ENCODE assay signal across 8 mouse cellular contexts in the genomic region with DNA sequence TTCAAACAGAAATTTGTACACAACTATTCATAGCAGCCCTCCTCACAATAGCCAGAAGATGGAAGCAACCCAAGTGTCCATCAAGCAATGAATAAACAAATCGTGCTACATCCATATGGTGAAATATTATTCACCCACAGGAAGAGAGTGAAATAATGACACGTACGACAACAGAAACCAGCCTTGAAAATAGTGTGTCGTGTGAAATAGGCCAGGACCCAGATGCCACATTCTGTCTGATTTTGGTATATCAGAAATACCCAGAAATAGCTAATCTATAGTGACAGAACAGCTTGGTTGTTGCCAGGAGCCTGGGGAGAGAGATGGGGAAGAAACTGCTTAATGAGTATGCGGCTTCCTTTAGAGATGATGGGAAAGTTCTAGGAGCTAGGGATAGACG. TPM values are rescaled to one million over a fixed set of nuclear protein-coding genes. Genes with fewer than 3 reads are reported as not detected.
DNase-seq lines count a peak whose midpoint lies in the region; ATAC-seq and TF ChIP-seq lines count a peak whose summit lies in the region.
"Had no signal": no experiment of that assay in that cellular context is flagged by ENCODE, and none has a peak within 500 bp of the region (broad histone marks: within the 10 kb centered on the region; RNA-seq: fewer than 3 reads in every experiment).

No protein-coding gene starts in this region.

- peaks cover 21% of the 10 kb centered on the region for H3K4me1 ChIP-seq in kidney, embryonic 16.5 days (ENCODE audit: insufficient read depth, low read length)
- H3K4me1 ChIP-seq in cerebellum, adult 2 months (ENCODE audit: control insufficient read depth, insufficient read depth, low read length): peaks cover 30% of the 10 kb centered on the region; the same call in 1 of the 2 replicates
- no peaks in the 10 kb centered on the region for H3K4me1 ChIP-seq in embryonic facial prominence, embryonic 11.5 days (ENCODE audit: control insufficient read depth, insufficient read depth, low read length)
- peaks cover 34% of the 10 kb centered on the region for H3K4me1 ChIP-seq in limb, embryonic 11.5 days (ENCODE audit: control insufficient read depth, insufficient read depth, low read length)

- H3K4me2 ChIP-seq in kidney, embryonic 16.5 days (replicated peaks; ENCODE audit: low read depth, low read length): no peak overlapping the region
- no peak overlapping the region for H3K4me2 ChIP-seq in embryonic facial prominence, embryonic 11.5 days (ENCODE audit: low read depth, low read length)
- H3K4me2 ChIP-seq in limb, embryonic 11.5 days (ENCODE audit: low read depth, severe bottlenecking): peak overlapping the region; percentile 31

- DNase-seq in kidney, adult 11 months: no peak
- DNase-seq in cerebellum, adult 2 months: peak; percentile 54 to 79
- no peak for DNase-seq in embryonic facial prominence, embryonic 11.5 days (ENCODE audit: low spot score)
- DNase-seq in limb, embryonic 11.5 days (ENCODE audit: low spot score): no peak
- no peak for DNase-seq in B cell, adult 2 months
- DNase-seq in embryo, embryonic 9.5 days (ENCODE audit: extremely low spot score): no peak

- H3K36me3 ChIP-seq in kidney, embryonic 16.5 days (ENCODE audit: insufficient read depth, low read length): no peaks in the 10 kb centered on the region
- no peaks in the 10 kb centered on the region for H3K36me3 ChIP-seq in embryonic facial prominence, embryonic 11.5 days (replicated peaks; ENCODE audit: control insufficient read depth, insufficient read depth, low read depth, low read length)
- H3K36me3 ChIP-seq in limb, embryonic 11.5 days (ENCODE audit: control insufficient read depth, insufficient read depth, low read length): no peaks in the 10 kb centered on the region

- no peak for ATAC-seq in kidney, embryonic 16.5 days (ENCODE audit: low FRiP score, low TSS enrichment)
- ATAC-seq in embryonic facial prominence, embryonic 11.5 days (replicated peaks; ENCODE audit: insufficient number of reproducible peaks, low FRiP score, low TSS enrichment, low read depth): no peak
- ATAC-seq in limb, embryonic 11.5 days (ENCODE audit: insufficient number of reproducible peaks, low FRiP score, low TSS enrichment, low read depth): no peak

- no peak for TF ChIP-seq CTCF in cerebellum, adult 2 months (IDR thresholded peaks at IDR 0.05; ENCODE audit: borderline replicate concordance, insufficient read depth, low read depth, low read length)

- no peaks in the 10 kb centered on the region for H3K27me3 ChIP-seq in kidney, embryonic 16.5 days (ENCODE audit: insufficient read depth, low read length)
- H3K27me3 ChIP-seq in cerebellum, adult 2 months (ENCODE audit: control insufficient read depth, insufficient read depth, low read length): no peaks in the 10 kb centered on the region
- no peaks in the 10 kb centered on the region for H3K27me3 ChIP-seq in embryonic facial prominence, embryonic 11.5 days (ENCODE audit: control insufficient read depth, insufficient read depth, low read length)
- H3K27me3 ChIP-seq in limb, embryonic 11.5 days (ENCODE audit: control insufficient read depth, insufficient read depth, low read length): no peaks in the 10 kb centered on the region

- H3K27ac ChIP-seq in kidney, embryonic 16.5 days (ENCODE audit: low read length): peak overlapping the region; percentile 64
- H3K27ac ChIP-seq in cerebellum, adult 2 months (ENCODE audit: insufficient read depth, low read length): peak overlapping the region; percentile 75; the same call in 1 of the 2 replicates
- H3K27ac ChIP-seq in embryonic facial prominence, embryonic 11.5 days (replicated peaks; ENCODE audit: low read depth, low read length): peak overlapping the region; percentile 74
- H3K27ac ChIP-seq in limb, embryonic 11.5 days (replicated peaks; ENCODE audit: low read depth, low read length): peak overlapping the region; percentile 95
- H3K27ac ChIP-seq: macrophage had no signal

- WGBS in kidney, embryonic 16.5 days: 75% methylated on average over 6 of the region's 6 CpGs
- 10% methylated on average over 6 of the region's 6 CpGs for WGBS in cerebellum, adult 2 months
- WGBS in embryonic facial prominence, embryonic 11.5 days: 68% methylated on average over 6 of the region's 6 CpGs
- 75% methylated on average over 6 of the region's 6 CpGs for WGBS in limb, embryonic 11.5 days

- TF ChIP-seq POLR2A in cerebellum, adult 2 months (IDR thresholded peaks at IDR 0.05; ENCODE audit: borderline replicate concordance, insufficient read depth, low read length): no peak

- no peak overlapping the region for H3K9ac ChIP-seq in kidney, embryonic 16.5 days (replicated peaks; ENCODE audit: low read length)
- H3K9ac ChIP-seq in embryonic facial prominence, embryonic 11.5 days (replicated peaks; ENCODE audit: low read length): no peak overlapping the region
- H3K9ac ChIP-seq in limb, embryonic 11.5 days (ENCODE audit: low read length): peak overlapping the region; percentile 27

- no peak overlapping the region for H3K4me3 ChIP-seq in kidney, embryonic 16.5 days (ENCODE audit: low read length)
- H3K4me3 ChIP-seq in cerebellum, adult 2 months (replicated peaks; ENCODE audit: insufficient read depth, low read depth, low read length): no peak overlapping the region
- no peak overlapping the region for H3K4me3 ChIP-seq in embryonic facial prominence, embryonic 11.5 days (ENCODE audit: low read depth, low read length)
- no peak overlapping the region for H3K4me3 ChIP-seq in limb, embryonic 11.5 days (ENCODE audit: low read depth, low read length)

- H3K9me3 ChIP-seq in kidney, embryonic 16.5 days (ENCODE audit: low read length): no peaks in the 10 kb centered on the region
- H3K9me3 ChIP-seq in embryonic facial prominence, embryonic 11.5 days (replicated peaks; ENCODE audit: control insufficient read depth, low read length): no peaks in the 10 kb centered on the region
- H3K9me3 ChIP-seq in limb, embryonic 11.5 days (ENCODE audit: control insufficient read depth, low read length): no peaks in the 10 kb centered on the region

RNA-seq across cellular contexts. Expression of gene Boc, which starts 58.3 kb away (rescaled TPM):
- polyA plus RNA-seq in kidney, embryonic 16.5 days (2015; fragmentation: Nextera tagmentation; extraction: Ambion mirVana): 23.2 and 24.0 TPM in 2 replicates
- polyA plus RNA-seq in cerebellum, adult 2 months (2012; rRNA removed): 37.9 and 43.6 TPM in 2 replicates
- 19.5 and 20.7 TPM in 2 replicates for polyA plus RNA-seq in embryonic facial prominence, embryonic 11.5 days (2014; fragmentation: Nextera tagmentation; extraction: Ambion mirVana)
- 39.3 and 41.9 TPM in 2 replicates for polyA plus RNA-seq in limb, embryonic 11.5 days (2014; fragmentation: Nextera tagmentation; extraction: Ambion mirVana)

Comparison
In these comparisons a context has a peak if more than half of its experiments do, and no peak if none do; other contexts are left out.
1. DNase-seq: peak in cerebellum, adult 2 months (2 of 2); none in kidney, adult 11 months (single experiment), embryonic facial prominence, embryonic 11.5 days (single experiment), limb, embryonic 11.5 days (single experiment), B cell, adult 2 months (0 of 2) and embryo, embryonic 9.5 days (single experiment).
2. Peak in every context shown above with its lines, with median percentiles within 50 percentile points of each other: H3K27ac ChIP-seq.